Mouse (Mus musculus): ENCODE measurements around the gene Hist2h2aa1. TPM values are rescaled to one million over a fixed set of nuclear protein-coding genes. Genes with fewer than 3 reads are reported as not detected.
"Not testable (repeated sequence)": the region's sequence is repeated elsewhere in the genome, so short reads cannot be mapped to it uniquely, and the experiment has no call there.

Hist2h2aa1 gene
- polyA plus RNA-seq, 1 experiment from 2014 or later: 14.9 TPM

DNA sequence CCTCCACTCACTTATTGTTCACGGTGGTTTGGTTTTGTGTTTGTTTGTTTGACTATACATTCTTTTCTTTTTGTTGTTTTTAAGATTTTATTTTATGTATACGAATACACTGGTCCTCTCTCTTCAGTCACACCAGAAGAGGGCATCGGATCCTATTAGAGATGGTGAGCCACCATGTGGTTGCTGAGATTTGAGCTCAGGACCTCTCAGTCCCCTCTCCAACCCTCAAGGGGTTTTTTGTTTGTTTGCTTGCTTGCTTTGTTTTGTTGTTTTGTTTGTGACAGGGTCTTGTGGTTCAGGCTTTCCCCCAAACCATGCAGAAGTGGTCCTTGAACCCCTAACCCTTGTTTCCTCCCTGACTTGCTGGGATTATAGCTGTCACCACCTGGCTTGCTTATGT, 16.3 kb downstream of the Hist2h2aa1 start:
- WGBS: 47% methylated on average over 3 of the region's 3 CpGs
- H3K36me3 ChIP-seq: no peaks in the 10 kb centered on the region
- H3K4me1 ChIP-seq: peaks cover 23% of the 10 kb centered on the region
- peak overlapping the region; percentile 99 for H3K27ac ChIP-seq
- ATAC-seq (ENCODE audit: insufficient number of reproducible peaks, insufficient read depth, low FRiP score, low TSS enrichment, low read depth): no peak
- H3K27me3 ChIP-seq: no peaks in the 10 kb centered on the region
- no peaks in the 10 kb centered on the region for H3K9me3 ChIP-seq
- peak overlapping the region; percentile 76 for H3K4me2 ChIP-seq
- peak overlapping the region; percentile 62 for H3K4me3 ChIP-seq
- peak overlapping the region; percentile 87 for H3K9ac ChIP-seq

DNA sequence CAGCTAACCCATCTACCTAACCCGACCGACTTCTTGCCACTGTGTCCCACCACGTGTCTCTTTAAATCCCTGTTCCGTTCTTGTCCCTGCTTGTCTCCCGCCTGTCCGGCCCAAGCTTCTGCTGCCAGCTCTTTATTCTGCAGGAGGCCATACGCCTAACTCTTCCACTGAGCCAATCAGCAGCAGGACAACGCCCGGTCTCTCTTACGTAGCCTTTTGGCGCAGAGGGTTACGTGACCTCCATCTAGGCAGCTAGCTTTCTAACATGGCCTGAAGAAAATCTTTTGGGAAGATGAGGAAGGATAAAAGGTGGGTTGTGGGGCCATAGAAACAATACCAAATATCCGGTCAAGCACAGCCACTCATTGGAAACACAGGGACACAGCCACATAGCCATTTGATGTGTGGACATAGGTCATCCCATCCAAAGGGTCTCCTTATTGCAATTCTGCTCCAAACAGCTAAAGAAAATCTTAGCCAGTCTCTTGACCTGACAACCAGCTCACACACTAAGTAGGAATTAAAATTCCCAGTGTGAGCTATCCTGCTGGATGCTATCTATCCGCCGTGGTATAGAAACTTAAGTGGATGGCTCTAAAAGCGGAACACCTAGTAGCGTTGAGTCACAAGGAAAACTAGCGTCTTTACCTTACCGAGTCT, 17.0 kb downstream of the Hist2h2aa1 start:
- H3K27ac ChIP-seq: peak overlapping the region; percentile 99
- H3K9ac ChIP-seq: peak overlapping the region; percentile 87
- ATAC-seq (ENCODE audit: insufficient number of reproducible peaks, insufficient read depth, low FRiP score, low TSS enrichment, low read depth): 0 out of 2 replicates have a peak, but pooled peaks have one; percentile 50
- under 1% methylated on average over 19 of the region's 19 CpGs for WGBS
- peak overlapping the region; percentile 76 for H3K4me2 ChIP-seq
- H3K36me3 ChIP-seq: no peaks in the 10 kb centered on the region
- H3K4me1 ChIP-seq: peaks cover 29% of the 10 kb centered on the region
- H3K27me3 ChIP-seq: no peaks in the 10 kb centered on the region
- H3K4me3 ChIP-seq: peak overlapping the region; percentile 62
- H3K9me3 ChIP-seq: no peaks in the 10 kb centered on the region

DNA sequence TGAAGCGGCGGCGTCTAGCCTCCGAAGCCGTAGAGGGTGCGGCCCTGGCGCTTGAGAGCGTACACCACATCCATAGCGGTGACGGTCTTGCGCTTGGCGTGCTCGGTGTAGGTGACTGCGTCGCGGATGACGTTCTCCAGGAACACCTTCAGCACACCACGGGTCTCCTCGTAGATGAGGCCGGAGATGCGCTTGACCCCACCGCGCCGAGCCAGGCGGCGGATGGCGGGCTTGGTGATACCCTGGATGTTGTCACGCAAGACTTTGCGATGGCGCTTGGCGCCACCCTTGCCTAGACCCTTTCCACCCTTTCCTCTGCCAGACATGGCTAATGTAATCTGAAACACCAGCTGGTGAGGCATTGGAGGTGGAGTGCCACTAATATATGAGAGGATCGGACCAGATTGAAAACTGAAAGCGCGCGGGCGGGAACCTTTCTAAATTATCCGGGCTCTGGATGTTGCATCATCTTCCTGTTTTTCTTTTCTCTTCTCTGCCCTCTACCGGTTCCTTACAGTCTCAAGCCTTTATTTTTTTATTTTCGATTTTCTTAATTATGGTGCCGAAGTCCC, 17.8 kb downstream of the Hist2h2aa1 start, which contains the start of gene Hist2h4:
Gene Hist2h4 (minus strand): TSS at position 333 of the 572 bp plus-strand sequence.
- no peaks in the 10 kb centered on the region for H3K27me3 ChIP-seq
- peak; percentile 83 for ATAC-seq (ENCODE audit: insufficient number of reproducible peaks, insufficient read depth, low FRiP score, low TSS enrichment, low read depth)
- peak within 1 kb of the TSS; percentile 76 for H3K4me2 ChIP-seq
- under 1% methylated on average over 40 of the region's 40 CpGs for WGBS
- H3K4me3 ChIP-seq: peak within 1 kb of the TSS; percentile 62
- H3K36me3 ChIP-seq: no peaks in the 10 kb centered on the region
- peaks cover 36% of the 10 kb centered on the region for H3K4me1 ChIP-seq
- peak within 1 kb of the TSS; percentile 99 for H3K27ac ChIP-seq
- H3K9me3 ChIP-seq: no peaks in the 10 kb centered on the region
- H3K9ac ChIP-seq: peak within 1 kb of the TSS; percentile 87

DNA sequence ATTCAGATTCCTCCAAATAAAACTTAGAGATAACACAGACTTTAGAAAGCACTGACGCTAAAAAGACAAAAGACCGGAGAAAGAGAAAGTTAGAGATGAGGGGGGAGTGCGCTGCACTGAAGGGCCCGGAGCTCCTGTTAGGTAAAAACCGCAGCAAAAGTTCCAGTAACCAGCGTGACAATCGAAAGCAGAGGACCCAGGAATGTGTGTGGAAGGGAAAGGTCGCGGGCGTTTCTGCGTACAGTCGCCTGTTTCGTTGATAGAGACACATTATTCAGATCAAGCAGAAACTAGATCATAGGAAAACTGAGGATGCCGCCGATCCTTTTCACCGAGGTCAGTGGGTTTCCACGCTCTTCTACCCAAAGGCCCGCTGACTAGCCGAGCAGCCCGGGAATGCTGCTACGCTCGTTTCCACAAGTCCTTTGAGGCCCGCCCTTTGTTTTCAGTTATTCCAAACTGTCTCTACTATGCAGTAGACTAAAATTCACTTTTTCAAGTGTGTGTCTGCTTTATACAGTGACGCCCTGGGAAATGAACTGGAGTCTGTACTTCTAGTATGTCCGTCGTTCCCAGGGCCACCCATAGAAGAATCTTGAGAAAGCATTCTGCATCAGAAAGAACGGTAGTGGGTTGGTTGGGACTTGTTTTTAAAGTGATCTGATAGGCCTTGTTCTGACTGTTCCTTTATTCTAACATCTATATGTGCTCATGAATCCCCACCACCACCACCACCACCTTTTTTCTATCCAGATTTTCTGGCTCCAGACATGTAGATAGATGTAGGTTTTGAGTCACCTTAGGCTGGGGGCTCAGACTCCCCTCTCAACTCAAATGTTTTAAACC, 18.5 kb downstream of the Hist2h2aa1 start:
- H3K4me3 ChIP-seq: peak overlapping the region; percentile 62
- H3K27ac ChIP-seq: peak overlapping the region; percentile 99
- 6% methylated on average over 27 of the region's 27 CpGs for WGBS
- H3K36me3 ChIP-seq: no peaks in the 10 kb centered on the region
- H3K9ac ChIP-seq: peak overlapping the region; percentile 83
- H3K27me3 ChIP-seq: no peaks in the 10 kb centered on the region
- H3K4me1 ChIP-seq: peaks cover 38% of the 10 kb centered on the region
- no peaks in the 10 kb centered on the region for H3K9me3 ChIP-seq
- peak overlapping the region; percentile 76 for H3K4me2 ChIP-seq
- no peak for ATAC-seq (ENCODE audit: insufficient number of reproducible peaks, insufficient read depth, low FRiP score, low TSS enrichment, low read depth)

DNA sequence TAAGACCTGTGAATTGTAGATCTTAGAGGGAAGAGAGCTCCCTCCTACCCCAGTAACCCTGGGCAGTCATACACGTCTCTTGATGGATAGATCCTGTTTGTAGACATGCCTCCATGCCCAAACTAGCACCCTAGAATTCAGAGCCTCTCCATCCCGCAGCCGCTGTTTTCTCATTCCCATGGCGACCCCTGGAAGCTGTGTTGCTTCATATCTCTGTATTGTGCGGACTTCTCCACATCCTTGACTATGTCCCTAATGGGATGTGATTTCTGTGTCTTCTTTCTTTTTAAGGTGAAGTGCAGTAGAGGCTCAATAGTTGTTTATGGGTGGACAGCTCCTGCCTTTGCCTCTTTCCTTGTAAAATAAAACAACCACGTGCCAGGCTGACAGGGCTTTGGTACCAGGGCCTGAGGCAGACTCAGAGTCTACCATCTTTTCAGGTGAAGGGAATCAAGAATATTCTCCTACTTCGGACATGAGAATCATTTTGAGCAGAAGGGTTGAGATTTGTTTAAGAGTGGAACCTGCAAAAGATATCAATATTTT, 19.2 kb downstream of the Hist2h2aa1 start:
- ATAC-seq (ENCODE audit: insufficient number of reproducible peaks, insufficient read depth, low FRiP score, low TSS enrichment, low read depth): no peak
- Histone ChIP-seq H3K36me3 (no peaks in the 10 kb centered on the region), H3K4me3 (peak overlapping the region; percentile 62), H3K27ac (peak overlapping the region; percentile 99), H3K9me3 (no peaks in the 10 kb centered on the region), H3K4me2 (peak overlapping the region; percentile 76), H3K4me1 (peaks cover 38% of the 10 kb centered on the region), H3K27me3 (no peaks in the 10 kb centered on the region), H3K9ac (peak overlapping the region; percentile 83)
- WGBS: 74% methylated on average over 7 of the region's 7 CpGs

DNA sequence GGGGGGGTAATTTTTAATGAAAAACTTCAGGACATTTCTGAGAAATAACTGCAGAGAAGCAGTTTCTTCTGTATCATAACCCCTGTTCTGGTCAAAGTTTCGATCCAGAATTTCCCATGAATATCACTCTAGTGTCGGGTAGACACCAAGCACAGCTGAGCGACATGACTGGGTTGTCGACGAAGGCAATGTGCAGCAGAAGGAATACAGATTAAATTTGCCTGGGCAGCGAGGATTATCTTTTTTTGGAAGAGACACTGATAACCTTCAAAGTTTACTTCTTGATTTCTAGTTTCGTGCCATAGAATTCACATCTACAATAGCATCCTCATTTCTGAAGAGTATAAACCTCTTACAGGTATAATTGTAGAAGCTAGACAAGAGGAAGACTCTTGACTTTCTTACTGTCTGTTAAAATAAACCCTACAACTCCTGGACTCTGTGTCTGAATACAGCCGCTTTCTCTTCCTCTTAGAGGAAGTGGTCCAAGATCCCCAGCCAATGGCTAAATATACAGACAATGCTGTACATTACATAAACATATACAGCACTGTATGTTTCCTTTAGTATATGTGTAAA, 20.9 kb downstream of the Hist2h2aa1 start:
- H3K4me2 ChIP-seq: no peak overlapping the region
- WGBS: 86% methylated on average over 8 of the region's 8 CpGs
- ATAC-seq (ENCODE audit: insufficient number of reproducible peaks, insufficient read depth, low FRiP score, low TSS enrichment, low read depth): no peak
- no peaks in the 10 kb centered on the region for H3K27me3 ChIP-seq
- H3K4me1 ChIP-seq: peaks cover 42% of the 10 kb centered on the region
- no peak overlapping the region for H3K4me3 ChIP-seq
- no peaks in the 10 kb centered on the region for H3K9me3 ChIP-seq
- H3K9ac ChIP-seq: no peak overlapping the region
- no peaks in the 10 kb centered on the region for H3K36me3 ChIP-seq
- H3K27ac ChIP-seq: peak overlapping the region; percentile 11; the same call in 1 of the 2 replicates

DNA sequence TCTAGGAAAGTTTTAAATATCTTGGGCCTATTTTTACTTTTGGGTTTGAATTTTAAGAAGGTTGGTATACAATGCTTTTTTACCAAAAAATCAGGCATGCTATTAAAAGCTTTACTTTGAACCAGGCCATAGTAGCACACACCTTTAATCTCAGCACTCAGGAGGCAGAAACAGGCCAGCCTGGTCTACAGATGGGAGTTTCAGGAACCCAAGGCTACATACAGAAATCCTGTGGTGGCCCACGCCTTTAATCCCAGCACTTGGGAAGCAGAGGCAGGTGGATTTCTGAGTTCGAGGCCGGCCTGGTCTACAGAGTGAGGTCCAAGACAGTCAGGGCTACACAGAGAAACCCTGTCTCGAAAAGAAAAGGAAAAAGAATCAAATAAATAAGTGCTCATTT, 22.2 kb downstream of the Hist2h2aa1 start:
- peak overlapping the region; percentile 87 for H3K4me2 ChIP-seq
- WGBS: 69% methylated on average over 4 of the region's 4 CpGs
- H3K27me3 ChIP-seq: no peaks in the 10 kb centered on the region
- no peaks in the 10 kb centered on the region for H3K36me3 ChIP-seq
- H3K9ac ChIP-seq: no peak overlapping the region
- no peaks in the 10 kb centered on the region for H3K9me3 ChIP-seq
- no peak overlapping the region for H3K4me3 ChIP-seq
- peak overlapping the region; percentile 97 for H3K27ac ChIP-seq
- peaks cover 33% of the 10 kb centered on the region for H3K4me1 ChIP-seq
- no peak for ATAC-seq (ENCODE audit: insufficient number of reproducible peaks, insufficient read depth, low FRiP score, low TSS enrichment, low read depth)

DNA sequence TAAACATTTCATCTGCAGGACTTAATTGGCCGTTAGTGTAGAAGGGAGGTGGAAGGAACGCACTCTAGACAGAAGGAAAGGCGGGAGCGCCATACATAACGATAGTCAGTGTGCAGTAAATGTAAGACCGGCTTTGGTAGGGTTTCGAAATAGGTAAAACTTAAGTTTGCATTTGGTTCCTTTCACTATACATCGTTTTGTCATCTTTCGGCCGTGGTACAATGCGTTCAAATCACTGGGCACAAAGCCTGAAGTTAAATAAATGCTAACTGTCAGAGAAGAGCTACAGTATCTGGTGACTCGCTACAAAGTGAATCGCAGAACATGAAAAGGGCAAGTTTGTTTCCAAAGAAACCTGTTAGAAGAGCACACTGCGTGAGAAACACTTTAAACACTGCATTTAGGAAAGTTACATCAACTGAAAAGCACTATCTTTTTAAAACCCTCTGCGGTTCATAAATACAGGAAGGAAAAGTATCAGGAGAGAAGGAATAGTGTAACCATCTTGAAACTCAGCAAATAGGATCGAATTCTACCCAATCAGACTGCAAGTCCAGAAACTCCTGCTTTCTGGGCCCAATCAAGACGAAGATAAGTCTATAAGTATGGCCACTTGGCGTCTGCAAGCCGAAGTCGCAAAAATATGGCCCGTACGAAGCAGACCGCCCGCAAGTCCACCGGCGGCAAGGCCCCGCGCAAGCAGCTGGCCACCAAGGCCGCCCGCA, 22.9 kb downstream of the Hist2h2aa1 start, which contains the start of gene Hist2h3b:
Gene Hist2h3b (plus strand): TSS at position 604 of the 725 bp plus-strand sequence.
- Histone ChIP-seq H3K4me2 (peak within 1 kb of the TSS; percentile 87), H3K27me3 (no peaks in the 10 kb centered on the region), H3K4me1 (peaks cover 32% of the 10 kb centered on the region), H3K9me3 (no peaks in the 10 kb centered on the region), H3K4me3 (peak within 1 kb of the TSS; percentile 57), H3K27ac (peak within 1 kb of the TSS; percentile 97), H3K9ac (peak within 1 kb of the TSS; percentile 83), H3K36me3 (no peaks in the 10 kb centered on the region)
- ATAC-seq (ENCODE audit: insufficient number of reproducible peaks, insufficient read depth, low FRiP score, low TSS enrichment, low read depth): peak; percentile 62; the same call in 1 of the 2 replicates
- 21% methylated on average over 30 of the region's 30 CpGs for WGBS

DNA sequence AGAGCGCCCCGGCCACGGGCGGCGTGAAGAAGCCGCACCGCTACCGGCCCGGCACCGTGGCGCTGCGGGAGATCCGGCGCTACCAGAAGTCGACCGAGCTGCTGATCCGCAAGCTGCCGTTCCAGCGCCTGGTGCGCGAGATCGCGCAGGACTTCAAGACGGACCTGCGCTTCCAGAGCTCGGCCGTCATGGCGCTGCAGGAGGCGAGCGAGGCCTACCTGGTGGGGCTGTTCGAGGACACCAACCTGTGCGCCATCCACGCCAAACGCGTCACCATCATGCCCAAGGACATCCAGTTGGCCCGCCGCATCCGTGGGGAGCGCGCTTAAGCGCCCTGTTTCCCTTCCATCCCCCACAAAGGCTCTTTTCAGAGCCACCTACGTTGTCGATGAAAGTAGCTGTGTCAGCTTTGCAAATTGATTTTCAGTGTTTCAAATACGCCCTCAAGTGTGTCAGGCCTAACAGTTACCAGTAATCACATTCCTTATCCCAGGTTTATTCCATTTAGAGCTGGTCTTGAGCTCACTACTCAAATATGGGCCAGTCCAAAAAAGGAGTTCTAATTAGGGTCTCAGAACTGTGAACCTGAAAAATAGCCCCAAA, 23.6 kb downstream of the Hist2h2aa1 start:
- H3K36me3 ChIP-seq, H3K27me3 ChIP-seq, H3K9me3 ChIP-seq: not testable (repeated sequence)
- Histone ChIP-seq H3K27ac (peak overlapping the region; percentile 97), H3K4me3 (peak overlapping the region; percentile 57), H3K9ac (peak overlapping the region; percentile 83), H3K4me1 (peaks cover 31% of the 10 kb centered on the region), H3K4me2 (peak overlapping the region; percentile 87)
- peak; percentile 8; the same call in 1 of the 2 replicates for ATAC-seq (ENCODE audit: insufficient number of reproducible peaks, insufficient read depth, low FRiP score, low TSS enrichment, low read depth)
- 0% methylated on average over 20 of the region's 44 CpGs for WGBS
